Mouse (Mus musculus) intestine, postnatal 0 days (tissue): ENCODE measurements around the gene Olfr794. TPM values are rescaled to one million over a fixed set of nuclear protein-coding genes. Genes with fewer than 3 reads are reported as not detected.

ENCODE experiments used
- ATAC-seq: fragments of 200-750 bp; cut with Nextera tagmentation; 2 replicates; pipeline ENCODE4 v1.8.0; 2017; ENCODE audit warnings: mild to moderate bottlenecking, moderate TSS enrichment, moderate library complexity
- H3K27ac ChIP-seq: fragments of 300-500 bp; sonication (generic); 2 replicates; pipeline ENCODE4 v1.5.1; 2014; ENCODE audit warnings: mild to moderate bottlenecking, low read depth, low read length, moderate library complexity
- H3K27me3 ChIP-seq: fragments of 300-500 bp; sonication (generic); replicated peaks from 2 replicates; pipeline ENCODE4 v1.6.1; 2014; ENCODE audit warnings: low read length, mixed read lengths; ENCODE audit not compliant: control insufficient read depth, insufficient read depth
- H3K36me3 ChIP-seq: fragments of 300-500 bp; sonication (generic); 2 replicates; pipeline ENCODE4 v1.6.1; 2014; ENCODE audit warnings: mild to moderate bottlenecking, moderate library complexity; ENCODE audit not compliant: control insufficient read depth, insufficient read depth
- H3K4me1 ChIP-seq: fragments of 300-500 bp; sonication (generic); replicated peaks from 2 replicates; pipeline ENCODE4 v1.6.1; 2014; ENCODE audit warnings: antibody characterized with exemption, low read length, mixed read lengths; ENCODE audit not compliant: control insufficient read depth, insufficient read depth
- H3K4me2 ChIP-seq: fragments of 300-500 bp; sonication (generic); replicated peaks from 2 replicates; pipeline ENCODE4 v1.6.1; 2014; ENCODE audit warnings: low read depth, mild to moderate bottlenecking, moderate library complexity
- H3K4me3 ChIP-seq: fragments of 300-500 bp; sonication (generic); 2 replicates; pipeline ENCODE4 v1.5.1; 2014; ENCODE audit warnings: low read depth, low read length
- H3K9ac ChIP-seq: fragments of 300-500 bp; sonication (generic); 2 replicates; pipeline ENCODE4 v1.6.1; 2014; ENCODE audit warnings: mild to moderate bottlenecking, low read depth, low read length
- H3K9me3 ChIP-seq: fragments of 300-500 bp; sonication (generic); 2 replicates; pipeline ENCODE4 v1.6.1; 2016; ENCODE audit warnings: mixed run types; ENCODE audit not compliant: control insufficient read depth
- CTCF ChIP-seq: sonication (generic); IDR thresholded peaks from 2 replicates; pipeline ENCODE4 v1.5.1; 2016; ENCODE audit warnings: low read depth, mild to moderate bottlenecking, control low read depth, antibody characterized with exemption, moderate library complexity
- WGBS: fragments of 180-500 bp; shearing (Covaris S2); extraction: QIAGEN DNeasy Blood & Tissue Kit; methylation state at CpG from one replicate; pipeline ENCODE4 v1.1.7; 2014; 5-methylcytosine and 5-hydroxymethylcytosine counted together
- microRNA-seq: library from miRNA; unstranded; fragments of <30 nt; microRNA quantifications from one replicate; pipeline ENCODE4, GENCODE M21; 2016
- polyA plus RNA-seq: library from polyadenylated mRNA; unstranded; fragments of >200 nt; fragmentation: Nextera tagmentation; extraction: Ambion mirVana; gene quantifications from 2 replicates; pipeline ENCODE4 v1.2.1, GENCODE M21; 2015

Olfr794 gene
- not detected in 2 replicates for polyA plus RNA-seq

DNA sequence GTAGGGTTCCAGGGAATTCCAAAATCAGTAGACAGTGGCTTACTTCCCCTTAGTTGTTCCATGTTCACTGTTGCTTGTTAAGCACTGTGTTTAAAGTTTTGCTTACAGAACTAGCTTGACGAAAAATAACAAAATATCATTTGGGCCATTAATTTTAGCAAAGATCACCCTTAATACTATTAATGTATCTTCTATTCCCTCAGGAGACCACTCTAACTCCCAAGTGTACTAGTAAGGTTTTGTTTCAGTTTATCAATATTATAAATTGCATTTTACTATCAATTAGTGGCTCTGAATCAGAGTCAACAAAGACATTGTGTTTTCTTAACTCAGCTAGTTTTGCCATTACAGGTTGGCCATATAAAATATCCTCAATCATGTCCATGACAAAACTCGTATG is at the start of gene Olfr794:
TSS of gene Olfr794 (plus strand) at position 301 of the 400 bp plus-strand sequence.
- Histone ChIP-seq H3K36me3 (no peaks in the 10 kb centered on the region), H3K27ac (no peak within 1 kb of the TSS), H3K4me2 (no peak within 1 kb of the TSS), H3K27me3 (no peaks in the 10 kb centered on the region), H3K9ac (no peak within 1 kb of the TSS), H3K9me3 (no peaks in the 10 kb centered on the region), H3K4me3 (no peak within 1 kb of the TSS), H3K4me1 (no peaks in the 10 kb centered on the region)
- 72% methylated on average over 2 of the region's 2 CpGs for WGBS
- no peak for TF ChIP-seq CTCF
- no peak for ATAC-seq

DNA sequence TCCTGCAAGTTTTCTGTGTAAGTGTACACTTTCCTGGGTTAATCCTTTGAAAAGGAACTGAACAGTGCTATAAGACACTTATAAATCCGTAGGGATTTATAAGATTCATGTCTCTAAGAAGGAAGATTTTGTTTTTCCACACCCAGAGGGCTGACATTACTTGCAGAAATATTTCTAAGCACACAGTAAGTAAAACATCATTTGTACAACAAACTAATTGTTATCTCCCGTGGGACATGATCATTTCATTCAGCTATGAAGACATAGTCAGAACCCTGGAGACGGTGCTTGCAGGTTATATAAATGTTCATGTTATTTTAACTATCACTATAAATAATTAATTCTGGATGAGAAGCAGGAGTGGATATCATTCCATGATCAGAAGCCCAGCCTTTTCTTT is 46.0 kb upstream of the Olfr794 start, which contains the start of gene Olfr791:
TSS of gene Olfr791 (plus strand) at position 301 of the 400 bp plus-strand sequence.
- no peak for TF ChIP-seq CTCF
- Histone ChIP-seq H3K27ac (no peak within 1 kb of the TSS), H3K36me3 (no peaks in the 10 kb centered on the region), H3K4me1 (no peaks in the 10 kb centered on the region), H3K9ac (no peak within 1 kb of the TSS), H3K4me2 (no peak within 1 kb of the TSS), H3K9me3 (no peaks in the 10 kb centered on the region), H3K4me3 (no peak within 1 kb of the TSS), H3K27me3 (no peaks in the 10 kb centered on the region)
- ATAC-seq, result no peak
- 67% methylated on average over 3 of the region's 3 CpGs for WGBS

DNA sequence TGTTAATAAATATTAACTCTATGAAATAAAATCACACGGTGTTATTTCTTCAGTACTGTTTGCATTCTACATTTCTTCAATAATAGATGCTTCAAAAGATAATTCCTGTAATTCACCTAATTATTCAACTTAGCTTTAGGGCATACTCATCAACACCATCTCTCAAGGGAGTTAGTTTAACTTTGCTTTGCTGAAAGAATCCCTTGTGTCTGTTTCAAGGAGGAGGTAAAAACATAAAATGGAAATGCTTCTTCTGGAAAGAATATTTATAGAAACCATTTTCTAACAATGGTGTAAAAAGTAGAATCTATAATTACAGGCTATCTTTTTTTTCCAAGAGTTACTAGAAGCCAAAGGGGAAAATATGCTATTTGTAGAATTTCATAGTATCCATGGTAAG is 28.6 kb upstream of the Olfr794 start, which contains the start of gene Olfr792:
TSS of gene Olfr792 (plus strand) at position 301 of the 400 bp plus-strand sequence.
- Histone ChIP-seq H3K27me3 (no peaks in the 10 kb centered on the region), H3K4me2 (no peak within 1 kb of the TSS), H3K27ac (no peak within 1 kb of the TSS), H3K9me3 (no peaks in the 10 kb centered on the region), H3K36me3 (no peaks in the 10 kb centered on the region), H3K9ac (no peak within 1 kb of the TSS), H3K4me1 (no peaks in the 10 kb centered on the region), H3K4me3 (no peak within 1 kb of the TSS)
- TF ChIP-seq CTCF, result no peak
- ATAC-seq, result no peak
- whole genome bisulfite sequencing, result 82% methylated on average over 1 of the region's 1 CpGs

DNA sequence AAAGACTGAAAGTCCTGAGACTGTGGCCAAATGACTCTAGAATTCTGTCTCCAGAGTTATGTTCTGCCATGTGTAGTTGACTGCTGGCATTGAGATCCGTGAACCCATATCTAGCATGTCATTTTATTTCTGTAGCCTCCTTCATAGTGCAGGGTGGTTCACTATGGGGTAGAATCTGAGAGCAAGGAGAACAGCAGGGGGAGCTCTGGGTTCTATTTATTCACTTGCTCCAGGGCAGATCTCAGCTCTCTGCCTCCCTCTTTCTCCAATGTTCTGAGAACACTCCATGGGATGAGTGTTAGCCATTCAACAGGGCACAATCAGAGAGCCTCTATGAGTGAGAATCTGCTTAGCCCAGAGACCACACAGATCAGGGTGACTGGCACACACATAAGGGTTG is 18.1 kb upstream of the Olfr794 start:
- no peaks in the 10 kb centered on the region for H3K9me3 ChIP-seq
- no peaks in the 10 kb centered on the region for H3K4me1 ChIP-seq
- WGBS, result 61% methylated on average over 1 of the region's 1 CpGs
- no peak for ATAC-seq
- H3K4me2 ChIP-seq, result no peak overlapping the region
- TF ChIP-seq CTCF, result no peak
- H3K27ac ChIP-seq, result no peak overlapping the region
- no peak overlapping the region for H3K9ac ChIP-seq
- H3K36me3 ChIP-seq, result no peaks in the 10 kb centered on the region
- H3K27me3 ChIP-seq, result no peaks in the 10 kb centered on the region
- H3K4me3 ChIP-seq, result no peak overlapping the region

DNA sequence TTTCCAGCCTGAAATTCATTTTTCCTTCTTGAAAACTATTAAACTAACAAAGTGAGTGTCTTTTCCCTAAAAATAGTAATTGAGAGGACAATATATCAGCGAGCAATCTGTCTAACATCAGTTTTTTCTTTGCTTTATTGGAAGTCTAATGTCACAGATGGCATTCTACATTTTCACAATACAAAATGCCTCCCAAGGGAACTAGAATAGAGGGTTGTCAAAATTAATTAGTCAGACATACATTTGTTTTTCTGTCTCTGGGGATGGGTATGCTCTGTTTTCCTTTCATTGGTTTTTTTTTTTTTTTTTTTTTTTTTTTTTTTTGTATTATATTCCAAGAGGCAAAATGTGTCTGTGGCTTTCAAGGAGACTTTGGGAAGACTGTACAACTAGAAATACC is 9.6 kb downstream of the Olfr794 start:
- TF ChIP-seq CTCF, result no peak
- no peaks in the 10 kb centered on the region for H3K4me1 ChIP-seq
- no peaks in the 10 kb centered on the region for H3K9me3 ChIP-seq
- WGBS, result 64% methylated on average over 1 of the region's 1 CpGs
- ATAC-seq, result no peak
- no peak overlapping the region for H3K4me2 ChIP-seq
- no peaks in the 10 kb centered on the region for H3K27me3 ChIP-seq
- H3K9ac ChIP-seq, result no peak overlapping the region
- H3K27ac ChIP-seq, result no peak overlapping the region
- H3K36me3 ChIP-seq, result no peaks in the 10 kb centered on the region
- no peak overlapping the region for H3K4me3 ChIP-seq

DNA sequence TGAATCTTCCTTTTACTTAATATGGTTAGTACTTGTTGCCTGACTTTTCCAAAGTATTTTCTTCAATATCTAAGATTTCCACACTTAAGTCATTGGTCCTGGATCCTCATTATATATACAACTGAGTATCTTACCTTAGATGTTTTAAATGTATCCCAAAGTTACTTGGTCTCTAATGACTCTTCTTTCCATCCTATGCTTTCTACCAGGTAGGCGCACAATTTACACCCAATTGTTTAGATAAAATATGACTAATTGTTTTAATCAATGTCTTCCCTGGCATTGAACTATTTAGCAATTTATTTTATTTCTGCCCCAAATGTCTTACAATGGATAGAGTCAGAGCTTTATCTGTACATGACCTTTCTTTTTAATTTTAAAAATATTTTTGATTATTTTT is 45.0 kb downstream of the Olfr794 start, which contains the start of gene Olfr796:
TSS of gene Olfr796 (minus strand) at position 101 of the 400 bp plus-strand sequence.
- TF ChIP-seq CTCF, result no peak
- Histone ChIP-seq H3K9me3 (no peaks in the 10 kb centered on the region), H3K27me3 (no peaks in the 10 kb centered on the region), H3K4me1 (no peaks in the 10 kb centered on the region), H3K4me2 (no peak within 1 kb of the TSS), H3K4me3 (no peak within 1 kb of the TSS), H3K36me3 (no peaks in the 10 kb centered on the region), H3K27ac (no peak within 1 kb of the TSS), H3K9ac (no peak within 1 kb of the TSS)
- 91% methylated on average over 1 of the region's 1 CpGs for WGBS
- no peak for ATAC-seq

DNA sequence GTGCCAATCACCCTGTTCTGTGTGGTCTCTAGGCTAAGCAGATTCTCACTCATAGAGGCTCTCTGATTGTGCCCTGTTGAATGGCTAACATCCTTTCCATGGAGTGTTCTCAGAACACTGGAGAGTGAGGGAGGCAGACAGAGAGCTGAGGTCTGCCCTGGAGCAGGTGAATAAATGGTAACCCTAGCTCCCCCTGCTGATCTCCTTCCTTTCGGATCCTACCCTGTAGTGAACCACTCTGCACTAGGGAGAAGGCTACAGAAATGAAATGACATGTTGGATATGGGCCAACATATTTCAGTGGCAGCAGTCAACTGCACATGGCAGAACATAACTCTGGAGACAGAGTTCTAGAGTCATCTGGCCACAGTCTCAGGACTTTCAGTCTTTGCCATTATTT is 54.3 kb downstream of the Olfr794 start:
- Histone ChIP-seq H3K27me3 (no peaks in the 10 kb centered on the region), H3K9ac (no peak overlapping the region), H3K36me3 (no peaks in the 10 kb centered on the region), H3K4me3 (no peak overlapping the region), H3K9me3 (no peaks in the 10 kb centered on the region), H3K4me1 (no peaks in the 10 kb centered on the region), H3K27ac (no peak overlapping the region), H3K4me2 (no peak overlapping the region)
- TF ChIP-seq CTCF, result no peak
- no peak for ATAC-seq
- WGBS, result 16% methylated on average over 1 of the region's 1 CpGs

Small RNAs within 50 kb of the gene (microRNA-seq; reads per million reads assigned to microRNA genes)
- not detected for gene Gm23252

Other genes with a start within 250 kb of the Olfr794 start
- not detected in 2 replicates for gene Olfr780, start 249.5 kb upstream of the Olfr794 start, polyA plus RNA-seq
- not detected in 2 replicates for gene Olfr781, start 238.8 kb upstream of the Olfr794 start, polyA plus RNA-seq
- gene Olfr782, start 218.8 kb upstream of the Olfr794 start, polyA plus RNA-seq, result not detected in 2 replicates
- gene Olfr784, start 183.6 kb upstream of the Olfr794 start, polyA plus RNA-seq, result 0.04 TPM in 1 of 2 replicates, not detected in the other
- not detected in 2 replicates for gene Olfr785, start 162.2 kb upstream of the Olfr794 start, polyA plus RNA-seq
- gene Olfr786, start 140.3 kb upstream of the Olfr794 start, polyA plus RNA-seq, result not detected in 2 replicates
- not detected in 2 replicates for gene Olfr787, start 105.8 kb upstream of the Olfr794 start, polyA plus RNA-seq
- not detected in 2 replicates for gene Olfr788, start 96.7 kb upstream of the Olfr794 start, polyA plus RNA-seq
- not detected in 2 replicates for gene Olfr789, start 82.9 kb upstream of the Olfr794 start, polyA plus RNA-seq
- gene Olfr790, start 69.2 kb upstream of the Olfr794 start, polyA plus RNA-seq, result not detected in 2 replicates
- not detected in 2 replicates for gene Olfr791, start 45.9 kb upstream of the Olfr794 start, polyA plus RNA-seq
- gene Olfr792, start 28.5 kb upstream of the Olfr794 start, polyA plus RNA-seq, result not detected in 2 replicates
- gene Olfr796, start 44.9 kb downstream of the Olfr794 start, polyA plus RNA-seq, result not detected in 2 replicates
- not detected in 2 replicates for gene Olfr798, start 60.3 kb downstream of the Olfr794 start, polyA plus RNA-seq
- not detected in 2 replicates for gene Olfr799, start 69.8 kb downstream of the Olfr794 start, polyA plus RNA-seq
- not detected in 2 replicates for gene Olfr800, start 90.0 kb downstream of the Olfr794 start, polyA plus RNA-seq
- gene Olfr801, start 106.2 kb downstream of the Olfr794 start, polyA plus RNA-seq, result not detected in 2 replicates
- gene Olfr802, start 120.5 kb downstream of the Olfr794 start, polyA plus RNA-seq, result not detected in 2 replicates
- not detected in 2 replicates for gene Olfr803, start 126.6 kb downstream of the Olfr794 start, polyA plus RNA-seq
- gene Olfr804, start 135.6 kb downstream of the Olfr794 start, polyA plus RNA-seq, result not detected in 2 replicates
- not detected in 2 replicates for gene Olfr805, start 161.7 kb downstream of the Olfr794 start, polyA plus RNA-seq
- not detected in 2 replicates for gene Olfr806, start 174.3 kb downstream of the Olfr794 start, polyA plus RNA-seq
- gene Olfr807, start 190.1 kb downstream of the Olfr794 start, polyA plus RNA-seq, result not detected in 2 replicates
- not detected in 2 replicates for gene Olfr808, start 197.8 kb downstream of the Olfr794 start, polyA plus RNA-seq
- not detected in 2 replicates for gene Olfr809, start 207.0 kb downstream of the Olfr794 start, polyA plus RNA-seq
- not detected in 2 replicates for gene Olfr810, start 227.3 kb downstream of the Olfr794 start, polyA plus RNA-seq
- gene Olfr811, start 236.7 kb downstream of the Olfr794 start, polyA plus RNA-seq, result not detected in 2 replicates